Mouse (Mus musculus) testis, adult 2 months (tissue): ENCODE measurements at regions not wholly inside any gene's neighbourhood (a gene's known extent, or its start where the extent isn't known, plus 50 kb on each side); places are given as distances from the start of the nearest gene placed in this dataset.

Experiments
- H3K27ac ChIP-seq: fragments of 200-500 bp; 2 replicates; pipeline ENCODE4 v1.5.1; 2012; ENCODE audit warnings: low read depth, low read length; ENCODE audit not compliant: control insufficient read depth, insufficient read depth
- H3K27me3 ChIP-seq: fragments of 200-500 bp; 2 replicates; pipeline ENCODE4 v1.6.1; 2012; ENCODE audit warnings: mild to moderate bottlenecking, low read length, moderate library complexity; ENCODE audit not compliant: control insufficient read depth, insufficient read depth
- H3K36me3 ChIP-seq: fragments of 200-500 bp; 2 replicates; pipeline ENCODE4 v1.6.1; 2012; ENCODE audit warnings: mild to moderate bottlenecking, low read length; ENCODE audit not compliant: control insufficient read depth, insufficient read depth
- H3K4me1 ChIP-seq: fragments of 200-500 bp; 2 replicates; pipeline ENCODE4 v1.6.1; 2012; ENCODE audit warnings: low read length; ENCODE audit not compliant: control insufficient read depth, insufficient read depth
- H3K4me3 ChIP-seq: fragments of 200-500 bp; 2 replicates; pipeline ENCODE4 v1.5.1; 2012; ENCODE audit warnings: low read depth, mild to moderate bottlenecking, low read length, moderate library complexity, mixed read lengths; ENCODE audit not compliant: control insufficient read depth
- CTCF ChIP-seq: fragments of 200-500 bp; IDR thresholded peaks from 2 replicates; pipeline ENCODE4 v1.5.1; 2012; ENCODE audit warnings: low read depth, mild to moderate bottlenecking, inconsistent platforms, low read length, moderate library complexity; ENCODE audit not compliant: control insufficient read depth, insufficient read depth, insufficient replicate concordance
- POLR2A ChIP-seq: fragments of 200-500 bp; IDR thresholded peaks from 2 replicates; pipeline ENCODE4 v1.6.1; 2012; ENCODE audit warnings: low read depth, mild to moderate bottlenecking, inconsistent platforms, low read length, moderate library complexity; ENCODE audit not compliant: control insufficient read depth

- Histone ChIP-seq H3K27ac (no peak overlapping the region), H3K36me3 (no peaks in the 10 kb centered on the region), H3K27me3 (no peaks in the 10 kb centered on the region), H3K4me1 (no peaks in the 10 kb centered on the region), H3K4me3 (no peak overlapping the region)
- TF ChIP-seq POLR2A (no peak), CTCF (no peak)
These were observed 61.9 kb upstream of the Dapl1 start for GRCm38 (mm10) chr2:59422291-59423242.

GRCm38 (mm10) chr2:59424205-59424604 is 60.2 kb upstream of the Dapl1 start:
- Histone ChIP-seq H3K27me3 (no peaks in the 10 kb centered on the region), H3K27ac (no peak overlapping the region), H3K36me3 (no peaks in the 10 kb centered on the region), H3K4me1 (no peaks in the 10 kb centered on the region), H3K4me3 (no peak overlapping the region)
- no peak for TF ChIP-seq POLR2A
- TF ChIP-seq CTCF, result no peak

- peak; percentile 13; the same call in 1 of the 2 replicates for TF ChIP-seq CTCF
- TF ChIP-seq POLR2A, result no peak
These were observed 59.7 kb upstream of the Dapl1 start for GRCm38 (mm10) chr2:59424729-59425128.

GRCm38 (mm10) chr2:59425876-59426275 is 58.6 kb upstream of the Dapl1 start:
- TF ChIP-seq CTCF (no peak), POLR2A (no peak)

More at GRCm38 (mm10) chr2:59424729-59425128, 59.7 kb upstream of the Dapl1 start:
- H3K27me3 ChIP-seq, result no peaks in the 10 kb centered on the region
- no peaks in the 10 kb centered on the region for H3K36me3 ChIP-seq
- no peaks in the 10 kb centered on the region for H3K4me1 ChIP-seq
- no peak overlapping the region for H3K4me3 ChIP-seq
- H3K27ac ChIP-seq, result no peak overlapping the region

DNA sequence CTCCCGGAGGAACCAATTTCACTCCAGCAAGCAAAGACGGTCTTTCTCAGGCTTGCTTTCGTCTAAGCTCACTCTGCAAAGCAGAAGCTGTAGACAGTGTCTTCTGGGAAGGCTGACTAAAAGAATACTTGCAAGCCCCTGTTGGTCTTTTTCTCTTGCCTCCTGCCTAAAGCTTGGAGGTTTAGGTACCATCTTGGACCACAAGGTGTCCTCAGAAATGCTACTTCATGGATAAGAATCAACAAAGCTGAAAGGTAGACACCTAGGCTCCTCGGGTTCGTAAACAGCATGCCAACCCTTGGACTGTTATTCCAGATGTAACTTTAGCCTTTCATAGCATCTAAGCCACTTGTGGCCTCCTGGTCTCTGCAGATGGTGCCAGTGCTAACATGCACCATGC is 53.0 kb upstream of the Dapl1 start:
- H3K27ac ChIP-seq, result no peak overlapping the region
- no peaks in the 10 kb centered on the region for H3K36me3 ChIP-seq
- no peaks in the 10 kb centered on the region for H3K27me3 ChIP-seq
- no peak overlapping the region for H3K4me3 ChIP-seq
- no peak for TF ChIP-seq CTCF
- no peak for TF ChIP-seq POLR2A
- no peaks in the 10 kb centered on the region for H3K4me1 ChIP-seq

More at GRCm38 (mm10) chr2:59425876-59426275, 58.6 kb upstream of the Dapl1 start:
- H3K27ac ChIP-seq, result no peak overlapping the region
- H3K27me3 ChIP-seq, result no peaks in the 10 kb centered on the region
- no peak overlapping the region for H3K4me3 ChIP-seq
- H3K36me3 ChIP-seq, result no peaks in the 10 kb centered on the region
- H3K4me1 ChIP-seq, result no peaks in the 10 kb centered on the region

- no peak for TF ChIP-seq CTCF
- no peak for TF ChIP-seq POLR2A
- H3K4me3 ChIP-seq, result no peak overlapping the region
- no peaks in the 10 kb centered on the region for H3K4me1 ChIP-seq
- H3K27me3 ChIP-seq, result no peaks in the 10 kb centered on the region
- no peaks in the 10 kb centered on the region for H3K36me3 ChIP-seq
- H3K27ac ChIP-seq, result no peak overlapping the region
These were observed 52.6 kb upstream of the Dapl1 start for GRCm38 (mm10) chr2:59431867-59432266.
